10 mouse cellular contexts compared by ENCODE assay signal in genomic region chr4:87767711-87768561, GRCm38 (mm10).
DNase-seq lines count a peak whose midpoint lies in the region; ATAC-seq lines count a peak whose summit lies in the region.
"Had no signal": no experiment of that assay in that cellular context is flagged by ENCODE, and none has a peak within 500 bp of the region (broad histone marks: within the 10 kb centered on the region; RNA-seq: fewer than 3 reads in every experiment).

No protein-coding gene starts in this region.

- H3K36me3 ChIP-seq in hindbrain, embryonic 12.5 days, result peaks cover under 1% of the 10 kb centered on the region; the same call in 1 of the 2 replicates
- H3K36me3 ChIP-seq in midbrain, embryonic 15.5 days (replicated peaks), result no peaks in the 10 kb centered on the region
- no peaks in the 10 kb centered on the region for H3K36me3 ChIP-seq in liver, embryonic 11.5 days (ENCODE audit: control insufficient read depth, insufficient read depth, low read length)

- H3K27me3 ChIP-seq in hindbrain, embryonic 12.5 days, result no peaks in the 10 kb centered on the region
- no peaks in the 10 kb centered on the region for H3K27me3 ChIP-seq in midbrain, embryonic 15.5 days (replicated peaks)
- H3K27me3 ChIP-seq in liver, embryonic 11.5 days (replicated peaks; ENCODE audit: control insufficient read depth, insufficient read depth, low read length), result no peaks in the 10 kb centered on the region

- 34% methylated on average over 11 of the region's 11 CpGs for WGBS in hindbrain, embryonic 12.5 days
- WGBS in midbrain, embryonic 15.5 days, result 27% methylated on average over 11 of the region's 11 CpGs
- 52% methylated on average over 11 of the region's 11 CpGs for WGBS in liver, embryonic 11.5 days

- no peak overlapping the region for H3K9ac ChIP-seq in hindbrain, embryonic 12.5 days
- H3K9ac ChIP-seq in midbrain, embryonic 15.5 days, result no peak overlapping the region
- H3K9ac ChIP-seq in liver, embryonic 11.5 days (ENCODE audit: low read depth, low read length), result no peak overlapping the region

- H3K4me2 ChIP-seq in hindbrain, embryonic 12.5 days (replicated peaks), result no peak overlapping the region
- no peak overlapping the region for H3K4me2 ChIP-seq in midbrain, embryonic 15.5 days
- H3K4me2 ChIP-seq in liver, embryonic 11.5 days, result no peak overlapping the region

- H3K4me1 ChIP-seq in hindbrain, embryonic 12.5 days, result peaks cover 10% of the 10 kb centered on the region
- H3K4me1 ChIP-seq in midbrain, embryonic 15.5 days, result peaks cover 3% of the 10 kb centered on the region; the same call in 1 of the 2 replicates
- no peaks in the 10 kb centered on the region for H3K4me1 ChIP-seq in liver, embryonic 11.5 days (replicated peaks; ENCODE audit: control insufficient read depth, insufficient read depth, low read length)

- no peak for DNase-seq in frontal cortex, postnatal 14 days (ENCODE audit: low spot score in 2 of 2)
- peak; percentile 80 for DNase-seq in embryo, embryonic 10.5 days (ENCODE audit: low spot score)
- no peak for DNase-seq in layer of hippocampus, adult 9-11 months
- DNase-seq in testis, postnatal 10 days (ENCODE audit: low spot score), result no peak
- no peak for DNase-seq in liver, embryonic 11.5 days (ENCODE audit: low spot score)
- DNase-seq: cerebellum, postnatal 36 days had no signal

- peak; percentile 60 for ATAC-seq in frontal cortex, adult (ENCODE audit: low TSS enrichment)
- ATAC-seq in hindbrain, embryonic 12.5 days (ENCODE audit: low FRiP score), result peak; percentile 81
- peak; percentile 71; the same call in 1 of the 2 replicates for ATAC-seq in midbrain, embryonic 15.5 days (replicated peaks)
- ATAC-seq in liver, embryonic 11.5 days (replicated peaks; ENCODE audit: low FRiP score), result no peak
- ATAC-seq: activated CD4-positive, CD25-positive, alpha-beta regulatory T cell, adult 4 months had no signal

- H3K4me3 ChIP-seq in hindbrain, embryonic 12.5 days, result no peak overlapping the region
- no peak overlapping the region for H3K4me3 ChIP-seq in midbrain, embryonic 15.5 days
- no peak overlapping the region for H3K4me3 ChIP-seq in liver, embryonic 11.5 days (ENCODE audit: low read depth, low read length)

- no peak overlapping the region for H3K27ac ChIP-seq in hindbrain, embryonic 12.5 days
- H3K27ac ChIP-seq in midbrain, embryonic 15.5 days, result no peak overlapping the region
- no peak overlapping the region for H3K27ac ChIP-seq in liver, embryonic 11.5 days (ENCODE audit: low read depth, low read length)

- no peaks in the 10 kb centered on the region for H3K9me3 ChIP-seq in hindbrain, embryonic 12.5 days (replicated peaks)
- no peaks in the 10 kb centered on the region for H3K9me3 ChIP-seq in midbrain, embryonic 15.5 days
- H3K9me3 ChIP-seq in liver, embryonic 11.5 days (ENCODE audit: control insufficient read depth, low read length), result no peaks in the 10 kb centered on the region
